Mouse (Mus musculus) lung, adult 2 months (tissue): Measurements from ENCODE around the gene Anxa4.

Experiments
- CTCF ChIP-seq: fragments of 200-500 bp; IDR thresholded peaks from 2 replicates; pipeline ENCODE4 v1.5.1; 2011; ENCODE audit warnings: mild to moderate bottlenecking, low read length, control low read depth; ENCODE audit not compliant: insufficient read depth
- POLR2A ChIP-seq: fragments of 200-500 bp; IDR thresholded peaks from 2 replicates; pipeline ENCODE4 v1.6.1; 2011; ENCODE audit warnings: low read depth, mild to moderate bottlenecking, control low read depth, low read length, borderline replicate concordance; ENCODE audit errors: extremely low read depth

GRCm38 (mm10) chr6:86774937-86775336 is 18.4 kb downstream of the Anxa4 start:
- no peak for TF ChIP-seq POLR2A
- no peak for TF ChIP-seq CTCF
